Mouse (Mus musculus): Measurements from ENCODE around the gene Themis3.
"Not testable (repeated sequence)": the region's sequence is repeated elsewhere in the genome, so short reads cannot be mapped to it uniquely, and the experiment has no call there.

The Themis3 gene

DNA sequence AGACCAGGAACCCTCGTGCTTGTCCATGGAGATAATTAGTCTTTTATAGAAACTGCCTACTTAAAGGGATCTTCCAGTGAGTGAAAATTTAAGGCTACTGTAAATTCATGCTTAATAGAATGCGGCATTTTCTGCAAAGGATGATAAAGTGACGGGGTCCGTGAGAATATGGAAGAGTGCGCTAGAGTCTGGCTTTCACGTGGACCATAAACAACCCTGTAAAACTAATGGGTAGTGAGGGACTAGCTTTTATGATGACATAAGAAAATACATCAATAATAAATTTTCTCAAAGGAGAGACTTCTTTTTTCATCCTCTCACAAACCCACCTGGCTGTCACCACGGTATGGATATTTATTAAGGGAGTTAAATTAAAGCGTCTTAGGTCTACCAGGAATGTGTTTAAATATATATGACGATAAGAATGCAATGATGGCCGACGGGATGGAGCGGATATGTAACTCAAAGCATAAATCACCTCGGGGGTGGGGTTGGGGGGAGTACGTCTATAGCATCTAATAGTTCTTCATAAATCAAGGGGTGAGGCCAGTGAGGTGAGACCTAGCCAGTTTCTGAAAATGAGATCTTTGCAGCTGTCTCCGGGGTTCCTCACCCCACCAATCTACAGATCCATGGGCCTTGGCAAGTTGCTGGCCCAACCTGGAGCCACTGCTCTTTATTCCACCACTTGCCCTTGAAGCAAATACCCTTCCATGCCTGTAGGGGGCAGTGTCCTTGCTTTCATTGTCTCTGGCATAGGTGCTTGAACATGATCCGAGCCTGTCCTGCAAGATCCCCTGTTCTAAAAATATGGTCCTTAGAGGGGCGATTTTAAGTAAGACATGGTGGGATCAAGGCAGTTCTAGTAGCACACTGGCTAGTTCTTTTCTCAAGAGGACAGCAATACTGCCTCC, 35.8 kb downstream of the Themis3 start:
- no peak for DNase-seq (ENCODE audit: low spot score in 2 of 2)

- no peak for DNase-seq (ENCODE audit: low spot score in 2 of 2)
Measured at GRCm38 (mm10) chr17:66552690-66553089, 41.7 kb downstream of the Themis3 start.

DNA sequence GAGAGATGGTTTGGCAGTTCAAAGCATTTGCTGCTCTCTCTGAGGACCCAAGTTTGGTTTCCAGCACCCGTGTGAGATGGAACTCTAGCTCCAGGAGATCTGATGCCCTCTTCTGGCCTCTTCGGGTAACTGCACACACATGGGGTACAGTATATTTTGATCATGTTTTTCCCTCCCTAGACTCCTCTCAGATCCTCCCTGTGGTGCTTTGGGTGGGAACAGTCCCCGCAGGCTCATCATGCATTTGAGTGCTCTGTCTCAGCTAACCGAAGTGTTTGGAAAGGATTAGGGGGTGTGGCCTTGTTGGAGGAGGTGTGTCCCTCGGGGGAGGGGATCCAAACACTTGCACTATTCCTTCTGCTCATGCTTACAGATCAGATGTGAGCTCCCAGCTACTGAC, 43.9 kb downstream of the Themis3 start:
- DNase-seq (ENCODE audit: low spot score in 2 of 2), result no peak

DNA sequence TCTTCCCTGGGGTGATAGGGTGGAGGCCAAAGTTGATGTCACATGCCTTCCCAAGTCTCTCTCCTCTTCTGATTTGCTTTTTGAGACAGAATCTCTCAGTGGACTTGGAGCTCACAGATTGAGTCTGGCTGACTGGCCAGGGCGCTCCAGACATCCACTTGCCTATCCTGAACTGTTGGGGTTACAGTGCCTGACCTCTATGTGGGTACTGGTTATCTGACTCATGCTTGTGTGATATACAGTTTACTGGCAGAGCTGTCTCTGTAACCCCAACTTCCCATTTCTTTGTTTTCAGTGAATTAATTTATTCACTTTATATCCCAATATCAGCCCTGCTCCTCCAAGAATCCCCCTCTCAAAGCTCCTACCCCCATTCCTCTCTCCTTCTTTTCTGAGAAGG, 62.1 kb downstream of the Themis3 start:
- no peak for DNase-seq (ENCODE audit: low spot score in 2 of 2)

GRCm38 (mm10) chr17:66523396-66523795, 71.0 kb downstream of the Themis3 start:
- no peak for DNase-seq (ENCODE audit: low spot score in 2 of 2)

GRCm38 (mm10) chr17:66522631-66523030, 71.8 kb downstream of the Themis3 start:
- not testable (repeated sequence) for DNase-seq (ENCODE audit: low spot score in 2 of 2)

- DNase-seq (ENCODE audit: low spot score in 2 of 2), result peak; percentile 86 to 96
Measured at GRCm38 (mm10) chr17:66519554-66520553, 74.6 kb downstream of the Themis3 start, which contains the start of gene Rab12. Gene Rab12 (minus strand): TSS chr17:66519729.

- DNase-seq (ENCODE audit: low spot score in 2 of 2), result peak; percentile 15 to 75
Measured at GRCm38 (mm10) chr17:66518877-66519553, 75.4 kb downstream of the Themis3 start.

GRCm38 (mm10) chr17:66516953-66517352, 77.5 kb downstream of the Themis3 start:
- no peak for DNase-seq (ENCODE audit: low spot score in 2 of 2)

DNA sequence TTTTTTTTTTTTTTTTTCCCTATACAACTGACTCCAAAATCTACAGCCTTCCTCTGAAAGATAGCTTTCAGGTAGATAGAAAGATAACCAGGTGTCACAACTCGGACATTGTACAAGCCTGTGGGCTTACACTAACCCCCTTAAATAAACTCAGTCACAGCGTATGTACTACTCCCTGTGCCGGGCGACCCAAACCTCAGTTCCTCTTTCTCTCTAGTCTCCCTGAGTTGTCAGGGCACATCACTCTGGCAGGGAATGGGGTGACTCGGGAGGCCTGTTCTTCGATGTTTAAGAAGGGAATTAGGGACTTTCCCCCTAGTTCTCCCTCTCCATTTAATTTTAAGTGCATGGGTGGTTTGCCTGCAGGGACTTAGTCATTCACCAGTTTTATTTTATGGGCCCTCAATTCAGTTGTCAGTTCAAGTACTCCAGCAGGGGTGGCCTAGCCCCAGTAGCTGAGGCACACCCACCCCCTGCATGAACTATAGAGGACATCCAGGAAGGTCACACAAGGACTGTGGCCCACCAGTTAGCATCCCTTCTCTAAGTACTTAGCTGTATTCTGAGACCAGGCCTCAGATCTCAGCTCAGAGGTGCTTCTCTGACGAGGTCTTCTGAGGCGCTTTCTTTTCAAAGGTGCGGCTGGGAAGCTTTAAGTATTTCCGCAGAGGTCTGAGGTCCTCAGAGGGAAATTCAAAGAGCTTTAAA, 80.0 kb downstream of the Themis3 start:
- DNase-seq (ENCODE audit: low spot score in 2 of 2), result no peak

- no peak for DNase-seq (ENCODE audit: low spot score in 2 of 2)
Measured at GRCm38 (mm10) chr17:66512202-66512956, 82.0 kb downstream of the Themis3 start.

- no peak for DNase-seq (ENCODE audit: low spot score in 2 of 2)
Measured at GRCm38 (mm10) chr17:66510221-66510683, 84.2 kb downstream of the Themis3 start.

- DNase-seq (ENCODE audit: low spot score in 2 of 2), result no peak
Measured at GRCm38 (mm10) chr17:66507049-66507954, 87.1 kb downstream of the Themis3 start.

- no peak for DNase-seq (ENCODE audit: low spot score in 2 of 2)
Measured at GRCm38 (mm10) chr17:66504964-66505363, 89.5 kb downstream of the Themis3 start.

All from spleen, postnatal 4 days (tissue).